Mouse (Mus musculus) limb, embryonic 14.5 days (tissue): ENCODE measurements around the gene Acvr1c. TPM values are rescaled to one million over a fixed set of nuclear protein-coding genes. Genes with fewer than 3 reads are reported as not detected.

Experiments
- ATAC-seq: fragments of 200-750 bp; cut with Nextera tagmentation; 2 replicates; pipeline ENCODE4 v1.8.0; 2017; ENCODE audit warnings: low read depth, moderate number of reproducible peaks, moderate TSS enrichment; ENCODE audit not compliant: low FRiP score
- DNase-seq: peaks from one replicate; pipeline ENCODE4 v3.0.0-alpha.2; 2015; ENCODE audit warnings: low spot score
- H3K27ac ChIP-seq: fragments of 300-500 bp; sonication (generic); replicated peaks from 2 replicates; pipeline ENCODE4 v1.5.1; 2014; ENCODE audit warnings: low read depth, mild to moderate bottlenecking, low read length, moderate library complexity, mixed read lengths
- H3K27me3 ChIP-seq: fragments of 300-500 bp; sonication (generic); 2 replicates; pipeline ENCODE4 v1.6.1; 2014; ENCODE audit warnings: low read length, mixed read lengths; ENCODE audit not compliant: control insufficient read depth, insufficient read depth
- H3K36me3 ChIP-seq: fragments of 300-500 bp; sonication (generic); 2 replicates; pipeline ENCODE4 v1.6.1; 2014; ENCODE audit warnings: mild to moderate bottlenecking, low read length, moderate library complexity, mixed read lengths; ENCODE audit not compliant: control insufficient read depth, insufficient read depth
- H3K4me1 ChIP-seq: fragments of 300-500 bp; sonication (generic); 2 replicates; pipeline ENCODE4 v1.6.1; 2014; ENCODE audit warnings: antibody characterized with exemption, low read length, mixed read lengths; ENCODE audit not compliant: control insufficient read depth, insufficient read depth
- H3K4me2 ChIP-seq: fragments of 300-500 bp; sonication (generic); replicated peaks from 2 replicates; pipeline ENCODE4 v1.6.1; 2014; ENCODE audit warnings: low read depth, mild to moderate bottlenecking, low read length, moderate library complexity; ENCODE audit not compliant: severe bottlenecking
- H3K4me3 ChIP-seq: fragments of 300-500 bp; sonication (generic); replicated peaks from 2 replicates; pipeline ENCODE4 v1.5.1; 2014; ENCODE audit warnings: low read length
- H3K9ac ChIP-seq: fragments of 300-500 bp; sonication (generic); 2 replicates; pipeline ENCODE4 v1.6.1; 2014; ENCODE audit warnings: mild to moderate bottlenecking, low read depth, low read length, moderate library complexity; ENCODE audit not compliant: severe bottlenecking
- H3K9me3 ChIP-seq: fragments of 300-500 bp; sonication (generic); 2 replicates; pipeline ENCODE4 v1.6.1; 2016; ENCODE audit warnings: low read length; ENCODE audit not compliant: control insufficient read depth
- POLR2A ChIP-seq: fragments of 200-500 bp; IDR thresholded peaks from 2 replicates; pipeline ENCODE4 v1.8.0; 2012; ENCODE audit warnings: inconsistent platforms, mild to moderate bottlenecking, moderate library complexity, borderline replicate concordance; ENCODE audit not compliant: insufficient read depth, insufficient read length; ENCODE audit errors: extremely low read depth
- WGBS: fragments of 180-500 bp; shearing (Covaris S2); extraction: QIAGEN DNeasy Blood & Tissue Kit; methylation state at CpG from one replicate; pipeline ENCODE4 v1.1.7; 2014; 5-methylcytosine and 5-hydroxymethylcytosine counted together
- polyA plus RNA-seq, 2 experiments: library from polyadenylated mRNA; depleted of rRNA in 1 of 2; stranded (reverse) in 1 of 2; unstranded in 1 of 2; fragments of >200 nt; fragmentation: Nextera tagmentation in 1 of 2; extraction: Ambion mirVana in 1 of 2; gene quantifications; 2 replicates each; pipeline versions ENCODE4 v1.2.1 to v1.2.3; 2012 to 2014

Gene Acvr1c
- polyA plus RNA-seq, 2 experiments, result 0.04 to 0.21 TPM

GRCm38 (mm10) chr2:58377417-58378130 is 19.9 kb upstream of the Acvr1c start:
- H3K4me3 ChIP-seq, result no peak overlapping the region
- no peaks in the 10 kb centered on the region for H3K27me3 ChIP-seq
- DNase-seq (no peak), ATAC-seq (no peak)
- no peaks in the 10 kb centered on the region for H3K9me3 ChIP-seq
- H3K4me1 ChIP-seq, result no peaks in the 10 kb centered on the region
- no peak overlapping the region for H3K9ac ChIP-seq
- H3K4me2 ChIP-seq, result no peak overlapping the region
- H3K27ac ChIP-seq, result no peak overlapping the region
- no peak for TF ChIP-seq POLR2A
- no peaks in the 10 kb centered on the region for H3K36me3 ChIP-seq
- WGBS, result 65% methylated on average over 9 of the region's 9 CpGs

GRCm38 (mm10) chr2:58366196-58366595 is 8.5 kb upstream of the Acvr1c start:
- TF ChIP-seq POLR2A, result no peak
- H3K27ac ChIP-seq, result no peak overlapping the region
- no peak overlapping the region for H3K4me2 ChIP-seq
- H3K4me1 ChIP-seq, result no peaks in the 10 kb centered on the region
- DNase-seq (no peak), ATAC-seq (no peak)
- no peaks in the 10 kb centered on the region for H3K36me3 ChIP-seq
- no peak overlapping the region for H3K4me3 ChIP-seq
- no peak overlapping the region for H3K9ac ChIP-seq
- no peaks in the 10 kb centered on the region for H3K27me3 ChIP-seq
- H3K9me3 ChIP-seq, result no peaks in the 10 kb centered on the region
- 82% methylated on average over 3 of the region's 3 CpGs for WGBS

GRCm38 (mm10) chr2:58361361-58362046 is 3.8 kb upstream of the Acvr1c start:
- Histone ChIP-seq H3K36me3 (no peaks in the 10 kb centered on the region), H3K4me2 (no peak overlapping the region), H3K4me3 (no peak overlapping the region), H3K9ac (no peak overlapping the region), H3K27ac (no peak overlapping the region), H3K4me1 (peaks cover 7% of the 10 kb centered on the region; the same call in 1 of the 2 replicates), H3K27me3 (peaks cover 19% of the 10 kb centered on the region), H3K9me3 (no peaks in the 10 kb centered on the region)
- WGBS, result 85% methylated on average over 3 of the region's 3 CpGs
- no peak for ATAC-seq
- no peak for TF ChIP-seq POLR2A
- DNase-seq, result no peak

- Histone ChIP-seq H3K4me1 (peaks cover 7% of the 10 kb centered on the region; the same call in 1 of the 2 replicates), H3K27me3 (peaks cover 23% of the 10 kb centered on the region), H3K4me2 (peak overlapping the region; percentile 100), H3K4me3 (peak overlapping the region; percentile 58), H3K9ac (no peak overlapping the region), H3K27ac (no peak overlapping the region), H3K36me3 (no peaks in the 10 kb centered on the region), H3K9me3 (no peaks in the 10 kb centered on the region)
- ATAC-seq, result 0 out of 2 replicates have a peak, but pooled peaks have one; percentile 30
- 7% methylated on average over 3 of the region's 3 CpGs for WGBS
- TF ChIP-seq POLR2A, result no peak
- DNase-seq, result no peak
These were observed 401 bp upstream of the Acvr1c start for GRCm38 (mm10) chr2:58358132-58358460.

GRCm38 (mm10) chr2:58357068-58357413 is 654 bp downstream of the Acvr1c start:
- TF ChIP-seq POLR2A, result no peak
- no peak for DNase-seq
- H3K4me1 ChIP-seq, result peaks cover 7% of the 10 kb centered on the region; the same call in 1 of the 2 replicates

More at GRCm38 (mm10) chr2:58357068-58357413, 654 bp downstream of the Acvr1c start:
- Histone ChIP-seq H3K4me2 (peak overlapping the region; percentile 100), H3K27ac (no peak overlapping the region), H3K36me3 (no peaks in the 10 kb centered on the region), H3K9ac (no peak overlapping the region), H3K9me3 (no peaks in the 10 kb centered on the region), H3K4me3 (peak overlapping the region; percentile 58), H3K27me3 (peaks cover 23% of the 10 kb centered on the region)
- ATAC-seq, result peak; percentile 12; the same call in 1 of the 2 replicates
- WGBS, result 0% methylated on average over 7 of the region's 7 CpGs
